Mouse (Mus musculus): Measurements from ENCODE around the gene H2al1e. TPM values are rescaled to one million over a fixed set of nuclear protein-coding genes. Genes with fewer than 3 reads are reported as not detected.

H2al1e gene
- polyA plus RNA-seq, 1 experiment, result not detected

Other genes starting within 250 kb of the H2al1e start
- gene H2al1a, start 12.7 kb upstream of the H2al1e start, polyA plus RNA-seq (2012; rRNA removed), result not detected in 2 replicates
- not detected in 2 replicates for gene H2al1b, start 9.5 kb upstream of the H2al1e start, polyA plus RNA-seq (2012; rRNA removed)
- gene H2al1c, start 6.3 kb upstream of the H2al1e start, polyA plus RNA-seq (2012; rRNA removed), result not detected in 2 replicates
- not detected in 2 replicates for gene H2al1d, start 3.1 kb upstream of the H2al1e start, polyA plus RNA-seq (2012; rRNA removed)
- gene H2al1f, start 3.2 kb downstream of the H2al1e start, polyA plus RNA-seq (2012; rRNA removed), result not detected in 2 replicates
- not detected in 2 replicates for gene H2al1g, start 6.3 kb downstream of the H2al1e start, polyA plus RNA-seq (2012; rRNA removed)
- gene H2al1h, start 9.6 kb downstream of the H2al1e start, polyA plus RNA-seq (2012; rRNA removed), result not detected in 2 replicates
- gene H2al1i, start 12.7 kb downstream of the H2al1e start, polyA plus RNA-seq (2012; rRNA removed), result not detected in 2 replicates
- gene H2al1j, start 15.9 kb downstream of the H2al1e start, polyA plus RNA-seq (2012; rRNA removed), result not detected in 2 replicates